Mouse (Mus musculus) monocyte, adult 5-6 weeks (primary cell): ENCODE results near the gene Cdk5rap2. TPM values are rescaled to one million over a fixed set of nuclear protein-coding genes. Genes with fewer than 3 reads are reported as not detected.
A peak's percentile ranks its signal among the peaks of the same experiment; 100 is the strongest.

ENCODE experiments used
- ATAC-seq: fragments of 153-309, 156-312 bp; replicated peaks from 2 replicates; pipeline ENCODE4 v1.8.0; 2017; ENCODE audit warnings: mild to moderate bottlenecking; ENCODE audit not compliant: low TSS enrichment, insufficient number of reproducible peaks, severe bottlenecking, poor library complexity, low FRiP score
- total RNA-seq: library from RNA; stranded (forward); fragments of 200-1000, 200-491, 200-594 nt; gene quantifications from 3 replicates; pipeline ENCODE4 v1.2.3, GENCODE M21; 2017

Cdk5rap2 gene
- total RNA-seq = 18.5 to 31.7 TPM (median 30.0 TPM) in 3 replicates

- peak; percentile 97 for ATAC-seq
These were observed at the start of gene Cdk5rap2 for GRCm38 (mm10) chr4:70409994-70410721. Cdk5rap2 (minus strand) TSS chr4:70410443.

DNA sequence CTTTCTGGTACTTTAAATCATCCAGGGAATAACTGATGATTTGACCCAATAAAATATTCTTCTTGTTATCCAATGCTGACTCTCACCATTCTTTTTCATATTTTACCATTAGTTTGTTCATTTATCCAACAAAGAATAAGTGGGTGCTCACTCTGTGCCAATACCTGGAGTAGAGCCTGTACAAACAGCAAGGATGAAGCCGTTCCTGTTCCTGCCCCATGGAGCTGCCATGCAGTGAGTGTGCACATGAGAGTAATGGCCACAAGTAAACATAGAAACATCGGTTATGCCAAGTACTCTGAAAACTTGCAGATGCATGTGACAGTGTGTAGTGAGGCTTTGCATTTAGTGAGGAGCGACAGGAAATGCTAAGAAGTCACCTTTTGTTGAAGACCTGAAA is 41.9 kb upstream of the Cdk5rap2 start:
- ATAC-seq = no peak

- ATAC-seq = peak; percentile 78; the same call in 1 of the 2 replicates
These were observed 41.5 kb upstream of the Cdk5rap2 start for GRCm38 (mm10) chr4:70451750-70452149.

- no peak for ATAC-seq
These were observed 39.4 kb upstream of the Cdk5rap2 start for GRCm38 (mm10) chr4:70449668-70450067.

DNA sequence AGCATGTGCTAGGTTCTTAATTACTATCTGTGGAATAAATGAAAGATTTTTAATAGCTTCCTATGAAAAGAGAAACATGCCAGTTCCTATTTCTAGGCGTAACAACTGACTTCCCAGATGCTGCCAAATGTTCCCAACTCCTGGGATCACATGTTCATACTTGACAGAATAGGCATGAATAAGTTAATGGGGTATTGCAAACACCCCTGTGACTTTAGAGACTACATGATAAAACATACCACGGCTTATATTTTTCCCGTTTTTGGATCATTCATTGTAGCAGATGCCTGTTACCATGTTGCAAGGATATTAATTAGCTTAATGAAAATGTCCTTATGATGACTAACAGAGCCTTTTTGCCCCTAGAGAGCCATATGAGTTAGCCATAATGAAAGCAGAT is 36.5 kb upstream of the Cdk5rap2 start:
- ATAC-seq = no peak

DNA sequence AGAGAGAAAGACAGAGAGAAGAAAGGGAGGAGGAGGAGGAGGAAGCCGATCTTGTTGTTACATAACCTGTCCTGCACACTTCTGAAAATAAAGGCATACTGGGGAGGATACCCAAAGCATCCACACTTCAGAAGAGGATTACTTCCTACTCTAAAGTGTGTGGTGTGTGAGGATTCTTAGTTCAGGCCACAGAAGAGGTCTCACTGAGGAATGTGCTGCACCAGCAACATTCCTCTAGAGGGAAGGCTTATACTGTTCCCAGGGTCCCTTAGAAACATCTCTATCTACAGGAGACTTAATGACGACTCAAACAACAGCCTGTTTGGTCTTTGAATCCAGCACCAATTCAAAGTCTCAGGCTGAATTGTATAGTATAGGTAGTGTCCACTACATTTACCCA is 10.0 kb upstream of the Cdk5rap2 start:
- no peak for ATAC-seq

- ATAC-seq = no peak
These were observed 1.9 kb upstream of the Cdk5rap2 start for GRCm38 (mm10) chr4:70412126-70412525.

GRCm38 (mm10) chr4:70409456-70409855 is 787 bp downstream of the Cdk5rap2 start:
- ATAC-seq = no peak

DNA sequence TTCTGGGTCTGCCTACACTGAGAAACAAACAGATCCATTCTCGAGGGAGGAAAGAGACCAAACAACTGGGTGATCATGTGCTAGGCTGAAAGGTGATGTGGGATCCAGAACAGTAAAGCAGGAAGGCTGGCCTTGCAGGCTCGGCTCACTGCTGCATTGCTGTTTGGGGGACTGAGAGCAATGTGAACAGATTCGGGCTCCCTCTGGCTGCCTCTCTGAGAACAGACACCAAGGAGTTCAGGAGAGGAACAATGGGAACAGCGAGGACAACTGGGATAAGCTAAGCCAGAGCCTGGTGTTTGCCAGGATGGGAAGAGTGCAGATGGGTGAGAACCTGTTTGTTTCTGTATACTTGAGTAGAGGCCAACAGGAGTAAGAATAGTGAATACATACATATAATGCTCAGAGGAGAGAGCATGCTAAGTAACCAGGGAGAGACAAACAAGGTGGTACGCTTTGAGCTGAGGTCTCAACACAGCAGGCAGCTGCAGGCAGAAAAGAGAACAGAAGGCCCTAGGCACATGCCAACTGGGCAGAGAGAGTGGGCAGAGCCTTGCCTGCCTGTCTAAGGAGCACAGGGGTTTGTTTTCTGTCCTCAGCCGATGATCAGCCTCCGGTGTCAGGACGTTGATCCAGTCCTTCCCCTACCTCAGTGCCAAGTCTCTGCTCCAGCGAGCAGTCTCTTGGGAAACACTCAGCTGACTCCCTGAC is 8.0 kb downstream of the Cdk5rap2 start:
- no peak for ATAC-seq

- no peak for ATAC-seq
These were observed 10.8 kb downstream of the Cdk5rap2 start for GRCm38 (mm10) chr4:70399476-70399875.

- ATAC-seq = no peak
These were observed 11.2 kb downstream of the Cdk5rap2 start for GRCm38 (mm10) chr4:70399074-70399473.

- ATAC-seq = no peak
These were observed 12.2 kb downstream of the Cdk5rap2 start for GRCm38 (mm10) chr4:70398088-70398487.

- no peak for ATAC-seq
These were observed 13.5 kb downstream of the Cdk5rap2 start for GRCm38 (mm10) chr4:70396701-70397100.

DNA sequence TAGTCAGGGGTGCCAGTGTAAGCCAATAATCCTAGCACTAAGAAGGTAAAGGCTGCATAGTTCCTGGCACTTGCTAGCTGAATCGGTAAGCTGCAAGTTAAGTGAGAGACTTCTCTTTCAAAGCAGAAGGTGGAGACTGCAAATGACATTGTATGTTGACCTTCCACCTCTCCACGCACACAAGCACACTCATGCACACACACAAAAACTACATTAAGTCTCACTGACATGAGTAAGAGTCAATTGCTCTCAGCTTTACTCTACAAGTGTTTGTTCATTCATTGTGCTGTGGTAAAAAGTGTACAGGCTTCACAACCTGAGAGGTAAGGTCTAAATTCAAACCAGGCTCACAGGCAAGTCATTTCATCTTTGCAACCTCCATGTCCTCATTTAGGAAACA is 15.5 kb downstream of the Cdk5rap2 start:
- ATAC-seq = no peak

GRCm38 (mm10) chr4:70391760-70392372 is 18.4 kb downstream of the Cdk5rap2 start:
- no peak for ATAC-seq

- ATAC-seq = no peak
These were observed 19.2 kb downstream of the Cdk5rap2 start for GRCm38 (mm10) chr4:70391073-70391472.

DNA sequence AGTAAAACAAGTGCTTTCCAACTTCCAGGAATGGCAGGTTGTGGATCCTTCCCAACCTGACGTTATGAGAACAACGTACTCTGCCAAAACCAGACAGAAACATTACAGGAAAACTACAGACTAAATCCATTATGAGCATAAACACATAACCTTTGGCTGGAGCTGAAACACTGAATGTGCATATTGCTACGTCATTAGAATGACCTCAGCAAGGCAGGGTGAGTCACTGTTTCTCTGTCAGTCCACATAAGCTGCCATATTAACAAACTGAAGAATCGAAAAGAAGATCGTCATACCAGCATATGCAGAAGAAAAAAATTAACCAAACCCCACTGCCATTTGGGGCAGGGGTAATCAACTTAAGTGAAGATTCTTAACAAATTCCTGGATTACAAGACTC is 24.0 kb downstream of the Cdk5rap2 start:
- no peak for ATAC-seq

- ATAC-seq = no peak
These were observed 32.9 kb downstream of the Cdk5rap2 start for GRCm38 (mm10) chr4:70377359-70377758.

DNA sequence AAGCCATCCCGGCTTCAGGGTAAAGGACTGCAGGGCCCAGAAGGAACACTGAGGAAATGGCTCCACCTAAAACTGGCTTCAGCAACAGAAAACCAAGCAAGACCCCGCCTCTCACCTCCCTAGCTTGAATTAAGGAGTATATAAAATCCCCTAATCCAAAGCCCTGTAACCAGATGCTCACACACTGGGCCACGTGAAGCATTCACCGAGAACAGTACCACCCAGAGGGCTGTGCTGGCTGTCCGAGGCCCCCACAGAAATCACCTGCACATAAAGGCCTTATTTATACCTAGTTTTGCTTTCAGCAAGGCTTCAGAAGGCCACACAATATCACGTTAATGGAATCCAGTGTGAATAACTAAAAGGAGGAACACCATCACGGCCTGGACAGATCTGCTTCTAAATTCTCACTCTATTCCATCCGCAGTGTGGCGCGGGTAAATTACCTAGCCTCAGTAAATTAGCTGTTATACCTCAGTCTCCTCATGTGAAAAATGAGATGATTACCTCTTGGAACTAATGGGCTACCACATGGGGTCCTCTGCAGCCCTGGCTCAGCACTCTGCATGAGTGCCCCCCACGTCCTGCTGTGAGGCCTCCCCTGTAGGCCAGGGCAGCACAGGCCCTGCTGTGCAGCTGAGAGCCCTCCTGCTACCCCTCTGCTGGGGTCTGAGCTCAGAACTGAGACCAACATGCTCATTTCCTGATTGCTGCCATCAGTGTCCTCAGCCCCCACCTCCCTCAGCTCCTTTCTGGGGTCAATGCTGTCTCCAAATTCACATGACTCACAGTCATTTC is 45.0 kb downstream of the Cdk5rap2 start:
- ATAC-seq = no peak
